Mouse (Mus musculus) liver, postnatal 0 days (tissue): ENCODE measurements around the gene Csf2.

Experiments used
- CTCF ChIP-seq: sonication (generic); IDR thresholded peaks from 2 replicates; pipeline ENCODE4 v1.5.1; 2016; ENCODE audit warnings: antibody characterized with exemption, low read depth
- EP300 ChIP-seq: IDR thresholded peaks from 2 replicates; pipeline ENCODE4 v1.6.1; 2016; ENCODE audit warnings: antibody characterized with exemption, low read depth, mild to moderate bottlenecking

- TF ChIP-seq CTCF (no peak), EP300 (no peak)
These were observed 32.1 kb downstream of the Csf2 start for GRCm38 (mm10) chr11:54217384-54217783.
